Mouse (Mus musculus) hindbrain, embryonic 15.5 days (tissue): ENCODE measurements around the gene Gm5965. TPM values are rescaled to one million over a fixed set of nuclear protein-coding genes. Genes with fewer than 3 reads are reported as not detected.
"Not testable (repeated sequence)": the region's sequence is repeated elsewhere in the genome, so short reads cannot be mapped to it uniquely, and the experiment has no call there.

ENCODE experiments used
- ATAC-seq: fragments of 200-750 bp; cut with Nextera tagmentation; 2 replicates; pipeline ENCODE4 v1.8.0; 2017; ENCODE audit warnings: low read depth, moderate number of reproducible peaks, moderate TSS enrichment; ENCODE audit not compliant: low FRiP score
- H3K27ac ChIP-seq: fragments of 300-500 bp; sonication (generic); replicated peaks from 2 replicates; pipeline ENCODE4 v1.5.1; 2015; ENCODE audit warnings: mild to moderate bottlenecking, inconsistent platforms
- H3K27me3 ChIP-seq: fragments of 300-500 bp; sonication (generic); 2 replicates; pipeline ENCODE4 v1.6.1; 2015; ENCODE audit warnings: control low read depth, inconsistent platforms
- H3K36me3 ChIP-seq: fragments of 300-500 bp; sonication (generic); 2 replicates; pipeline ENCODE4 v1.6.1; 2015; ENCODE audit warnings: control low read depth, inconsistent platforms
- H3K4me1 ChIP-seq: fragments of 300-500 bp; sonication (generic); replicated peaks from 2 replicates; pipeline ENCODE4 v1.6.1; 2015; ENCODE audit warnings: control low read depth, inconsistent platforms
- H3K4me2 ChIP-seq: fragments of 300-500 bp; sonication (generic); 2 replicates; pipeline ENCODE4 v1.6.1; 2015; ENCODE audit warnings: moderate library complexity, mild to moderate bottlenecking, inconsistent platforms
- H3K4me3 ChIP-seq: fragments of 300-500 bp; sonication (generic); 2 replicates; pipeline ENCODE4 v1.5.1; 2015; ENCODE audit warnings: mild to moderate bottlenecking, inconsistent platforms
- H3K9ac ChIP-seq: fragments of 300-500 bp; sonication (generic); 2 replicates; pipeline ENCODE4 v1.6.1; 2015; ENCODE audit warnings: inconsistent platforms
- H3K9me3 ChIP-seq: fragments of 300-500 bp; sonication (generic); 2 replicates; pipeline ENCODE4 v1.6.1; 2016; ENCODE audit warnings: control low read depth, inconsistent platforms
- WGBS: fragments of 180-500 bp; shearing (Covaris S2); methylation state at CpG from one replicate; pipeline ENCODE4 v1.1.7; 2015; 5-methylcytosine and 5-hydroxymethylcytosine counted together
- polyA plus RNA-seq: library from polyadenylated mRNA; unstranded; fragments of >200 nt; fragmentation: Nextera tagmentation; extraction: Ambion mirVana; gene quantifications from 2 replicates; pipeline ENCODE4 v1.2.1, GENCODE M21; 2015

Gm5965 gene
- not detected in 2 replicates for polyA plus RNA-seq

GRCm38 (mm10) chr16:88777596-88777995 lies at the start of gene Gm5965:
Gene Gm5965 (plus strand): TSS chr16:88777896.
- Histone ChIP-seq H3K4me3 (no peak within 1 kb of the TSS), H3K9ac (no peak within 1 kb of the TSS), H3K4me2 (no peak within 1 kb of the TSS), H3K27me3 (no peaks in the 10 kb centered on the region), H3K36me3 (no peaks in the 10 kb centered on the region), H3K4me1 (no peaks in the 10 kb centered on the region), H3K9me3 (no peaks in the 10 kb centered on the region), H3K27ac (no peak within 1 kb of the TSS)
- WGBS = 93% methylated on average over 6 of the region's 6 CpGs
- no peak for ATAC-seq

DNA sequence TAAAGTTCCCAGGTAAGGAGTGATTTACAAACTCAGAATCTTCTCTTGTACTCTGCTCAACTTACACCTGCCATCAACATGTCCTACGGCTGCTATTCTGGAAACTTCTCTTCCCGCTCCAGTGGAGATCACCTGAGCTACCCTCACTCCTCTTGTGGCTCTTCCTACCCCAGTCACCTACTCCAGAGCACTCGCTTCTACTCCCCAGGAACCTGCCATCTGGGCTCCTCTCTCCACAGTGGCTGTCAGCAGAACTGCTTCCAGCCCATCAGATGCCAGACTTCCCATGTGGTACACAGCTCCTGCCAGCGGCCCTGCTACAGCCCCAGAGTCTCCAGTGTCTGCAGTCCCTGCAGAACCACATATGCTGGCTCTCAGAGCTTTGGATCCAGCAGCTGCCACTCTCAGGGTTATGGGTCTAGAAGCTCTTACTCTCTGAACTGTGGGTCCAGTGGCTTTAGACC lies 48.9 kb upstream of the Gm5965 start, which contains the start of gene Krtap13-1:
TSS of gene Krtap13-1 (plus strand) at position 51 of the 464 bp plus-strand sequence.
- Histone ChIP-seq H3K4me3 (no peak within 1 kb of the TSS), H3K4me2 (no peak within 1 kb of the TSS), H3K9ac (no peak within 1 kb of the TSS), H3K4me1 (no peaks in the 10 kb centered on the region), H3K27ac (no peak within 1 kb of the TSS), H3K36me3 (no peaks in the 10 kb centered on the region), H3K27me3 (no peaks in the 10 kb centered on the region), H3K9me3 (no peaks in the 10 kb centered on the region)
- WGBS = 86% methylated on average over 4 of the region's 4 CpGs
- no peak for ATAC-seq

GRCm38 (mm10) chr16:88735391-88735790 lies 42.3 kb upstream of the Gm5965 start:
- Histone ChIP-seq H3K9me3 (no peaks in the 10 kb centered on the region), H3K4me1 (no peaks in the 10 kb centered on the region), H3K36me3 (no peaks in the 10 kb centered on the region), H3K4me2 (no peak overlapping the region), H3K4me3 (no peak overlapping the region), H3K9ac (no peak overlapping the region), H3K27me3 (no peaks in the 10 kb centered on the region), H3K27ac (no peak overlapping the region)
- 43% methylated on average over 2 of the region's 2 CpGs for WGBS
- no peak for ATAC-seq

GRCm38 (mm10) chr16:88744750-88745340 lies 32.9 kb upstream of the Gm5965 start:
- H3K9ac ChIP-seq = no peak overlapping the region
- WGBS = 72% methylated on average over 4 of the region's 4 CpGs
- H3K36me3 ChIP-seq = no peaks in the 10 kb centered on the region
- H3K27me3 ChIP-seq = no peaks in the 10 kb centered on the region
- no peaks in the 10 kb centered on the region for H3K4me1 ChIP-seq
- H3K4me3 ChIP-seq = no peak overlapping the region
- no peaks in the 10 kb centered on the region for H3K9me3 ChIP-seq
- H3K4me2 ChIP-seq = no peak overlapping the region
- no peak overlapping the region for H3K27ac ChIP-seq
- no peak for ATAC-seq

GRCm38 (mm10) chr16:88747943-88748342 lies 29.8 kb upstream of the Gm5965 start:
- H3K4me2 ChIP-seq = no peak overlapping the region
- no peak overlapping the region for H3K9ac ChIP-seq
- 64% methylated on average over 4 of the region's 4 CpGs for WGBS
- ATAC-seq = no peak
- no peak overlapping the region for H3K27ac ChIP-seq
- no peaks in the 10 kb centered on the region for H3K4me1 ChIP-seq
- H3K27me3 ChIP-seq = no peaks in the 10 kb centered on the region
- no peak overlapping the region for H3K4me3 ChIP-seq
- H3K36me3 ChIP-seq = no peaks in the 10 kb centered on the region
- H3K9me3 ChIP-seq = no peaks in the 10 kb centered on the region

GRCm38 (mm10) chr16:88751535-88751934 lies 26.2 kb upstream of the Gm5965 start, which contains the start of gene Krtap13:
Gene Krtap13 (minus strand): TSS chr16:88751635.
- H3K4me3 ChIP-seq, H3K9me3 ChIP-seq: not testable (repeated sequence)

GRCm38 (mm10) chr16:88758547-88758946 lies 19.1 kb upstream of the Gm5965 start, which contains the start of gene 2310034C09Rik:
Gene 2310034C09Rik (plus strand): TSS chr16:88758847.
- 92% methylated on average over 3 of the region's 3 CpGs for WGBS
- not testable (repeated sequence) for H3K4me1 ChIP-seq, H3K9me3 ChIP-seq, H3K36me3 ChIP-seq, H3K27me3 ChIP-seq, H3K27ac ChIP-seq, H3K9ac ChIP-seq, H3K4me3 ChIP-seq, ATAC-seq, H3K4me2 ChIP-seq

More at GRCm38 (mm10) chr16:88751535-88751934, 26.2 kb upstream of the Gm5965 start, which contains the start of gene Krtap13:
- ATAC-seq, H3K9ac ChIP-seq, H3K36me3 ChIP-seq, H3K27me3 ChIP-seq, H3K4me1 ChIP-seq, H3K4me2 ChIP-seq, H3K27ac ChIP-seq: not testable (repeated sequence)
- 79% methylated on average over 3 of the region's 3 CpGs for WGBS

- Histone ChIP-seq H3K4me1 (no peaks in the 10 kb centered on the region), H3K36me3 (no peaks in the 10 kb centered on the region), H3K9me3 (no peaks in the 10 kb centered on the region), H3K4me2 (no peak within 1 kb of the TSS), H3K27ac (no peak within 1 kb of the TSS), H3K4me3 (no peak within 1 kb of the TSS), H3K27me3 (no peaks in the 10 kb centered on the region), H3K9ac (no peak within 1 kb of the TSS)
- WGBS = 89% methylated on average over 2 of the region's 2 CpGs
- no peak for ATAC-seq
These were observed 3.6 kb upstream of the Gm5965 start, which contains the start of gene 2310057N15Rik for GRCm38 (mm10) chr16:88774106-88774505. Gene 2310057N15Rik (minus strand): TSS chr16:88774206.

- H3K9me3 ChIP-seq = no peaks in the 10 kb centered on the region
- no peak overlapping the region for H3K27ac ChIP-seq
- no peak overlapping the region for H3K4me3 ChIP-seq
- ATAC-seq = no peak
- WGBS = 70% methylated on average over 2 of the region's 2 CpGs
- H3K9ac ChIP-seq = no peak overlapping the region
- H3K4me1 ChIP-seq = no peaks in the 10 kb centered on the region
- H3K4me2 ChIP-seq = no peak overlapping the region
- H3K36me3 ChIP-seq = no peaks in the 10 kb centered on the region
- H3K27me3 ChIP-seq = no peaks in the 10 kb centered on the region
These were observed 9.1 kb downstream of the Gm5965 start for GRCm38 (mm10) chr16:88786786-88787185.

- H3K9ac ChIP-seq = no peak within 1 kb of the TSS
- WGBS = 74% methylated on average over 2 of the region's 2 CpGs
- H3K27me3 ChIP-seq = no peaks in the 10 kb centered on the region
- H3K9me3 ChIP-seq = no peaks in the 10 kb centered on the region
- no peak for ATAC-seq
- no peaks in the 10 kb centered on the region for H3K36me3 ChIP-seq
- H3K4me3 ChIP-seq = no peak within 1 kb of the TSS
- no peaks in the 10 kb centered on the region for H3K4me1 ChIP-seq
- no peak within 1 kb of the TSS for H3K4me2 ChIP-seq
- H3K27ac ChIP-seq = no peak within 1 kb of the TSS
These were observed 34.1 kb downstream of the Gm5965 start, which contains the start of gene Gm20741 for GRCm38 (mm10) chr16:88811827-88812226. Gene Gm20741 (minus strand): TSS chr16:88812220.

DNA sequence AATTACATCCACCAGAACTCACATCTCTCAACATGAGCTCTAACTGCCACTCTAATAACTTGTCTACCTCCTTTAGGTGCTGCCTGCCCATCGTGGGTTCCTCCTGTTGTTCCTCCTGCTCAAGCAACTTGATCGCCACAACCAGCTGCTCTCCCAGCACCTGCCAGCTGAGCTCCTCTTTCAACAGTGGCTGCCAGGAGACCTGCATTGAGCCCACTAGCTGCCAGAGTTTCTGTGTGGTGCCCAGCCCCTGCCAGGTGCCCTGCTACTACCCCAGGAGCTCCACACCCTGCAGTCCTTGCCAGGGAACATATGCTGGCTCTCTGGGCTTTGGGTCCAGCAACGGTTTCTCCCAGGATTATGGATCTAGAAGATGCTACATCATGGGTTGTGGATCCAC lies 42.4 kb downstream of the Gm5965 start, which contains the start of gene Krtap15:
TSS of gene Krtap15 (plus strand) at position 150 of the 400 bp plus-strand sequence.
- Histone ChIP-seq H3K36me3 (no peaks in the 10 kb centered on the region), H3K4me1 (no peaks in the 10 kb centered on the region), H3K27me3 (no peaks in the 10 kb centered on the region), H3K9ac (no peak within 1 kb of the TSS), H3K27ac (no peak within 1 kb of the TSS), H3K9me3 (no peaks in the 10 kb centered on the region), H3K4me3 (no peak within 1 kb of the TSS), H3K4me2 (no peak within 1 kb of the TSS)
- ATAC-seq = no peak
- 81% methylated on average over 3 of the region's 3 CpGs for WGBS

- 82% methylated on average over 3 of the region's 3 CpGs for WGBS
- Histone ChIP-seq H3K4me2 (no peak overlapping the region), H3K4me3 (no peak overlapping the region), H3K36me3 (no peaks in the 10 kb centered on the region), H3K9me3 (no peaks in the 10 kb centered on the region), H3K4me1 (no peaks in the 10 kb centered on the region), H3K27me3 (no peaks in the 10 kb centered on the region), H3K27ac (no peak overlapping the region), H3K9ac (no peak overlapping the region)
- no peak for ATAC-seq
These were observed 46.0 kb downstream of the Gm5965 start for GRCm38 (mm10) chr16:88823736-88824135.
